Mouse (Mus musculus) forebrain, embryonic 13.5 days (tissue): Measurements from ENCODE around the gene Dync2li1. TPM values are rescaled to one million over a fixed set of nuclear protein-coding genes. Genes with fewer than 3 reads are reported as not detected.

Experiments used
- ATAC-seq: fragments of 200-750 bp; cut with Nextera tagmentation; 2 replicates; pipeline ENCODE4 v1.8.0; 2017
- H3K27ac ChIP-seq: fragments of 300-500 bp; sonication (generic); 2 replicates; pipeline ENCODE4 v1.5.1; 2015; ENCODE audit warnings: inconsistent platforms, mild to moderate bottlenecking, moderate library complexity
- H3K27me3 ChIP-seq: fragments of 300-500 bp; sonication (generic); 2 replicates; pipeline ENCODE4 v1.6.1; 2015; ENCODE audit warnings: mild to moderate bottlenecking, inconsistent platforms
- H3K36me3 ChIP-seq: fragments of 300-500 bp; sonication (generic); 2 replicates; pipeline ENCODE4 v1.6.1; 2015; ENCODE audit warnings: mild to moderate bottlenecking, inconsistent platforms; ENCODE audit not compliant: poor library complexity, severe bottlenecking
- H3K4me1 ChIP-seq: fragments of 300-500 bp; sonication (generic); 2 replicates; pipeline ENCODE4 v1.6.1; 2015; ENCODE audit warnings: inconsistent platforms
- H3K4me2 ChIP-seq: fragments of 300-500 bp; sonication (generic); 2 replicates; pipeline ENCODE4 v1.6.1; 2015; ENCODE audit warnings: inconsistent platforms, mild to moderate bottlenecking, moderate library complexity
- H3K4me3 ChIP-seq: fragments of 300-500 bp; sonication (generic); 2 replicates; pipeline ENCODE4 v1.5.1; 2015; ENCODE audit warnings: mild to moderate bottlenecking, inconsistent platforms
- H3K9ac ChIP-seq: fragments of 300-500 bp; sonication (generic); 2 replicates; pipeline ENCODE4 v1.6.1; 2015; ENCODE audit warnings: mild to moderate bottlenecking, inconsistent platforms
- H3K9me3 ChIP-seq: fragments of 300-500 bp; sonication (generic); replicated peaks from 2 replicates; pipeline ENCODE4 v1.6.1; 2016; ENCODE audit warnings: inconsistent platforms
- WGBS: fragments of 180-500 bp; shearing (Covaris S2); methylation state at CpG from one replicate; pipeline ENCODE4 v1.1.7; 2015; 5-methylcytosine and 5-hydroxymethylcytosine counted together
- polyA plus RNA-seq: library from polyadenylated mRNA; unstranded; fragments of >200 nt; fragmentation: Nextera tagmentation; extraction: Ambion mirVana; gene quantifications from 2 replicates; pipeline ENCODE4 v1.2.1, GENCODE M21; 2015

The Dync2li1 gene
- polyA plus RNA-seq, 1 experiment from 2014 or later: 30.6 TPM

DNA sequence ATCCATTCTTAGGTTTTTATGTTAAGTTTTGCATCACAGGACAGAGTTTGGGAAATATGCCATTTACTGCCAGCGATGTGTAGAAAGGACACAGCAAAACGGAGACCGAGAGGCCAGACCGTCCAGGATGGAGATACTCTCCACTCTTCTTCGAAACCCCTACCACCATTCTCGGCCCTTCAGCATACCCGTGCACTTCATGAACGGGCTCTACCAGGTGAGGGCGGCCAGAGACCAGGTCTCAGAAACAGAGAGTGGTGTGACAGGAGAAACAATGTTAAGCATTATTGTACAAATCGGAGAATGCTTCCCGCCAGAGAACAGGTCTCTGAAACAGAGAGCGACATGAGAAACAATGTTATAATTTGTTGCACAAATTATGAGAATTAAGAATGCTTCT lies 28.4 kb upstream of the Dync2li1 start:
- no peak overlapping the region for H3K27ac ChIP-seq
- 92% methylated on average over 12 of the region's 12 CpGs for WGBS
- no peak overlapping the region for H3K4me3 ChIP-seq
- no peaks in the 10 kb centered on the region for H3K9me3 ChIP-seq
- no peak overlapping the region for H3K9ac ChIP-seq
- ATAC-seq: no peak
- H3K4me2 ChIP-seq: no peak overlapping the region
- no peaks in the 10 kb centered on the region for H3K27me3 ChIP-seq
- H3K36me3 ChIP-seq: no peaks in the 10 kb centered on the region
- H3K4me1 ChIP-seq: peaks cover 11% of the 10 kb centered on the region

DNA sequence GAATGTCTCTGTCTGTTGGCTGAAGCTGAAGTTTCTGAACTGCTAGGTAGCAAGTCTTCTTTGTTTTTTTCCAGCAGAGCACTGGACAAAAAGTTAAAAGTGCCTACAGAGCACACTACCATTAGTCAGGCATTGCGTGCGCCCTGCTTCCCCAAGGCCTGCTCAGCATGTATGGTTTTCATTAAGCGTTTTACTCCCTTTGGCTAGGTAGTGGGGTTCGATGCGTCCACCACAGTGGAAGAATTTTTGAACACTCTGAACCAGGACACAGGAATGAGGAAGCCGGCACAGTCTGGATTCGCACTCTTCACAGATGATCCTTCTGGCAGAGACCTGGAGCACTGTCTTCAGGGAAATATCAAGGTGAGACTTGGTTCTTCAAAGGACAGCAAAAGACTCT lies 27.4 kb upstream of the Dync2li1 start:
- no peaks in the 10 kb centered on the region for H3K36me3 ChIP-seq
- H3K4me2 ChIP-seq: no peak overlapping the region
- H3K27ac ChIP-seq: no peak overlapping the region
- no peak overlapping the region for H3K9ac ChIP-seq
- no peak for ATAC-seq
- WGBS: 94% methylated on average over 7 of the region's 7 CpGs
- no peaks in the 10 kb centered on the region for H3K27me3 ChIP-seq
- peaks cover 11% of the 10 kb centered on the region for H3K4me1 ChIP-seq
- no peaks in the 10 kb centered on the region for H3K9me3 ChIP-seq
- H3K4me3 ChIP-seq: no peak overlapping the region

DNA sequence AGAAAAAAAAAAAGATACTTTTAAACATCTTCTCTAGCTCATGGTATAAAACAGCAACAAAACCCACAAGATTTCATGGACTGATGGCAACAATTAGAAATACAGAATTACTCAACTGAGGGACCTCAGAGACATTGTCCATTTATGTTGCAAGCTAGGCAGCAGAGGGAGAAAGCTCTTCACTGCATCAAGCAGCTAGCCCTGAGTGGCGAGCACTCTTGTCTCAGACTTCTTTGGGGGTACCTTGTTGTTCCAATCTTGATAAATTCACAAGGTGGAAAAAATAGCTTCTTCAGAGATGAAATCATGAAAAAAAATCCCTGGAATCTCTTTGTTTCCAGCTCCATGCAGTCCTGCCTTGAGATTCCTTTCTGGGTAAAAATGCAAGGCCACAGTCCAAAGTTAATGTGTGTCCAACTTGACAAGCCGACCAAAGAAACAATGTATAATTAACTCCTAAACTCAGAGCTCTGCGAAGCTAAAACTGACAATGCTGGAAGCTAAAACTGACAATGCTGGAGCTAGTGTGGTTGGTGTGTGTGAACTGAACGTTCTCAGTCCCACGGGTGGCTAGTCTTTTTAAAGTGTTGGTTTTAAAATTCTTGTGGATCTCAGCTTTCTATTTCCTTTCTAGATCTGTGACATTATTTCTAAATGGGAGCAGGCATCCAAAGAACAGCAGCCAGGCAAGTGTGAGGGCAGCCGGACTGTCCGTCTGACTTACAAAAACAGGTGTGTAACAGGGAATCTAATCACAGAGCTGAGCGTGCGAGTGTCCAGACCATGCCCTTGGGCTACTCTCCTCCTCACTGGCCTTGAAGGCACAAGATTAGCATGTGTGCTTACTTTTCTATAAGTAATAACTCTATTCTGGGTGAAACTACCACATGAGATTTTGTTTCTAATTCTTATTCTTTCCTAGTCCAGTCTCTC lies 26.0 kb upstream of the Dync2li1 start:
- Histone ChIP-seq H3K27me3 (no peaks in the 10 kb centered on the region), H3K9ac (no peak overlapping the region), H3K36me3 (no peaks in the 10 kb centered on the region), H3K27ac (no peak overlapping the region), H3K4me1 (peaks cover 11% of the 10 kb centered on the region), H3K4me3 (no peak overlapping the region), H3K9me3 (no peaks in the 10 kb centered on the region), H3K4me2 (no peak overlapping the region)
- ATAC-seq: no peak
- 79% methylated on average over 9 of the region's 9 CpGs for WGBS

DNA sequence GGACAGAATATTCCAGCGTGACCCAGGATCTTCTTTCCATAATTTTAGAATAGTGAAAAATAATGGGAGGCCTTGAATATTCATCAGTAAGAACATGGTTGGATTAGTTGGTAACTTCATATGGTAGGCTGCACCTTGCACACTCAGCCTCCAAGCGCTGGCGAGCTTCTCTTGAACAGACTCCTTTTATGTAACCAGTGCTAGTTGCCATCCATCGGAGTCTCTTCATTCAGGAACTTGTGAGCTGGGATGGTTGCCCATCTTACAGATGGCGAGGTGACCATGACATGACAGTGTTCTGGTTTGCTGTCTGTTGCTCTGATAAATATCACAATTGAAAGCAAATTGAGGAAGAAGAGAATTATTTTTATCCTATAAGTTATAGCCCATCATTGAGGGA lies 24.5 kb upstream of the Dync2li1 start:
- Histone ChIP-seq H3K9ac (no peak overlapping the region), H3K4me3 (no peak overlapping the region), H3K36me3 (no peaks in the 10 kb centered on the region), H3K27me3 (no peaks in the 10 kb centered on the region), H3K4me2 (no peak overlapping the region), H3K4me1 (peaks cover 1% of the 10 kb centered on the region), H3K27ac (no peak overlapping the region), H3K9me3 (no peaks in the 10 kb centered on the region)
- no peak for ATAC-seq
- WGBS: 93% methylated on average over 5 of the region's 5 CpGs

DNA sequence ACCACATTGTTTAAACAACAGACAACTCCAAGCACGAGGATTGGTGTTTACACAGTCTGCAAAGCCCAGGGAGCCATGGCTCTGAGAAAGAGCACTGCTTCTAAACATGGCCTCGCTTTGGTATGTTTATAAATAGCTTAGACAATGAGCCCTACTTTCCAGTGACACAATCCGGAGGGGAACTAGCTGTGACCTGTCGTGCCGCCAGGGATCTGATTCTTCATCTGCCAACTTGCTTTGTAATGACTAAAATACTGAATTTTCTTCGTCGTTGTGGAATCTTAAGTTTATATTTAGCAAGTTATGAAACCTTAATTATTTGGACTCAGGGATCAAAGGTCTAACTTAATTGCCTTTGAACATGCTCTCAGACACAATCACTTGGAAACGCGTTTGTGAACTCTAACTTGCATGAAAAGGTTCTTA lies 23.1 kb upstream of the Dync2li1 start:
- Histone ChIP-seq H3K4me1 (no peaks in the 10 kb centered on the region), H3K4me3 (no peak overlapping the region), H3K27ac (no peak overlapping the region), H3K4me2 (no peak overlapping the region), H3K9ac (no peak overlapping the region), H3K36me3 (no peaks in the 10 kb centered on the region), H3K27me3 (no peaks in the 10 kb centered on the region), H3K9me3 (no peaks in the 10 kb centered on the region)
- 62% methylated on average over 9 of the region's 9 CpGs for WGBS
- ATAC-seq: no peak

DNA sequence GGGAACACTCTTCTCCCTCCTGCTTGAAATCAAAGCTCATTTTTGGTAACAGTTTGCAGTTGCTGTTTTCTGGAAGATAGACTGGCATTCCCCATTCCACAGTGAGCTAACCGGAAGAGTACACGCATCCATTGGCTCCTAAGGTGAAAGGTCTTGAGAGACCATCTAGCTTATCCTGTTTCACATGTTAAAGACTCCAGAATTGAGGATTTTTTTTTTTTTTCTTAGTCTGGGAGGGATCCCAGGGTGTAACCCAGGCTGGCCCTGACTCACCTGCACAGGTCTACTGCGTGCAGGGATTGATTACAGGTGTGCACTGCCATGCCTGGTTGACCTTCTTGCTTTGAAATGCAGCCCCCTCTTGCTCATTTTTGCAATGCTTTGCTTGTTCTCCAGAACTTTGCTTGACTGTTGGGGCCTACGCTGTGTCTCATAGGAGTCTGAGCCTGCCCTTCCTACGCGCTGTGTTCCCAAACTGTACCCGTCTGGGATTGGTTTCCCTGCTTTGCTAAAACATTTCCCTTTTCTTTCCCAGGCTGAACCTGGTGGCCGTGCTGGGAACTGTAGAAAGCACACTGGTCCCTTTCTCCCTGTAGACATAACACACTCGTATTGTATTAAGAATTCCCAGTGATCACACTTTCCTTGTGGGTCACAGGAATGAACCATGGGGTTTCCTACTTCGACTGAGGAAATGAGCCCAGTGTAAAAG lies 22.4 kb upstream of the Dync2li1 start:
- no peak overlapping the region for H3K4me3 ChIP-seq
- H3K27me3 ChIP-seq: no peaks in the 10 kb centered on the region
- 92% methylated on average over 10 of the region's 10 CpGs for WGBS

DNA sequence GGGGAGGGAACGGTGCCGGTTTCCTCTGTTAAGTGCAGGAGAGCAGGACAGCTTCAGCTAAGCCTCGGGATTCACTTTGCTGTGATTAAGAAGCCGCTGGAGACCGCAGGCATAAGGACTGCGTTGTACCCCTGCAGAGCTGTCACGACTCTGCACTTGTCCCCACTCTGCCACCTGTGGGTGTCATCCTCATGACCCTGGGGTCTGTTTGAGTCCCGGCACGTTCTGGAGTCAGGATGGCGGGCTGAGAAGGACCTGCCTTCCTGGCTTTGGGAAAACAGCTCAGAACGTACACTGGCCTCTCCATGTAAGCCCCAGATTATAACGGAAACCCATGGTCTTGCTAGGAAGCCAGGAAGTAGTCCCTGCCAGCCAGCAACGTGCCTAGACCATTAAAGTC lies 19.3 kb upstream of the Dync2li1 start:
- Histone ChIP-seq H3K9ac (no peak overlapping the region), H3K36me3 (0 out of 2 replicates have a peak, but pooled peaks cover 2% of the 10 kb centered on the region), H3K27ac (no peak overlapping the region), H3K4me2 (no peak overlapping the region), H3K4me3 (no peak overlapping the region), H3K9me3 (no peaks in the 10 kb centered on the region), H3K27me3 (no peaks in the 10 kb centered on the region), H3K4me1 (no peaks in the 10 kb centered on the region)
- 51% methylated on average over 13 of the region's 13 CpGs for WGBS
- ATAC-seq: no peak

More for the DNA sequence above, 22.4 kb upstream of the Dync2li1 start:
- no peaks in the 10 kb centered on the region for H3K36me3 ChIP-seq
- no peaks in the 10 kb centered on the region for H3K9me3 ChIP-seq
- no peaks in the 10 kb centered on the region for H3K4me1 ChIP-seq
- H3K27ac ChIP-seq: no peak overlapping the region
- H3K9ac ChIP-seq: no peak overlapping the region
- no peak overlapping the region for H3K4me2 ChIP-seq
- no peak for ATAC-seq

DNA sequence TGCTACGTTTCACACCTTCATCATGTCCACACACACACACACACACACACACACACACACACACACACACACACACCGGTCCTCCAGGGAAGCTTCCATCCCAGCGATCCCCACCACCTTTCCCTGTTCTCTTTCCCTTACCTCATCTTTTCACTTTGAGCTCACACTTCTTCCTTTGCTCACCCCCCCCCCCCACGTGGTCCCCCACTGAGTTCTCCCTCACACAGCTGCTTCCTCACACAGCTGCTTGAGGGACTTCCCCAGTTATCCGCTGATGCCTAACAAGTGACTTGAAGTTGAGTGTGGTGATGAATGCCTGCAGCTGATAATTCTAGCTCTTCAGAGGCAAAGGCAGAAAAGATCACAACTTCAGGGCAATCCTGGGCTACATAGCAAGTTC lies 18.7 kb upstream of the Dync2li1 start:
- WGBS: 77% methylated on average over 5 of the region's 5 CpGs
- Histone ChIP-seq H3K4me2 (no peak overlapping the region), H3K4me3 (no peak overlapping the region), H3K4me1 (no peaks in the 10 kb centered on the region), H3K36me3 (0 out of 2 replicates have a peak, but pooled peaks cover 4% of the 10 kb centered on the region), H3K27me3 (no peaks in the 10 kb centered on the region), H3K9ac (no peak overlapping the region), H3K9me3 (no peaks in the 10 kb centered on the region), H3K27ac (no peak overlapping the region)
- no peak for ATAC-seq

DNA sequence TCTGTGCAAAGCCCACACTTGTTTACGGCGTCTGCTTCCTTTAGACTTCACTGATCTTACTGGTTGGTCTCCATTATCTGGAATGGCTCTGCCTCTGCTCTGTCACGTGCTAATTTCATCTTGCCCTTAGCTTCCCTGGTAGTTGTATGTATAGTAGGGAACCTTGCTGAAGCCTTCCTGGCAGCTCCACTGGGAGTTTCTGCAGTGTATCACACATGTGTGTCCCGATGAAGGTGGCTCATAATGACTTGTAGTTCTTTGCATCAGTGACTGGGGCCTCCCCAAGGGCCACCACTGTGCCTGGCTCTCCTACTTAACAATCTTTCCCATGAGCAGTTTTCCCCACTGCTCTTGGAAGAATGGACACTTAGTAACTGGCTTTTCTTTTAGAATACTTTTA lies 17.7 kb upstream of the Dync2li1 start:
- Histone ChIP-seq H3K9me3 (peaks cover 4% of the 10 kb centered on the region; the same call in 1 of the 2 replicates), H3K27me3 (no peaks in the 10 kb centered on the region), H3K27ac (no peak overlapping the region), H3K36me3 (peaks cover 11% of the 10 kb centered on the region), H3K4me1 (no peaks in the 10 kb centered on the region), H3K4me2 (no peak overlapping the region), H3K9ac (no peak overlapping the region), H3K4me3 (no peak overlapping the region)
- ATAC-seq: no peak
- WGBS: 89% methylated on average over 4 of the region's 4 CpGs

DNA sequence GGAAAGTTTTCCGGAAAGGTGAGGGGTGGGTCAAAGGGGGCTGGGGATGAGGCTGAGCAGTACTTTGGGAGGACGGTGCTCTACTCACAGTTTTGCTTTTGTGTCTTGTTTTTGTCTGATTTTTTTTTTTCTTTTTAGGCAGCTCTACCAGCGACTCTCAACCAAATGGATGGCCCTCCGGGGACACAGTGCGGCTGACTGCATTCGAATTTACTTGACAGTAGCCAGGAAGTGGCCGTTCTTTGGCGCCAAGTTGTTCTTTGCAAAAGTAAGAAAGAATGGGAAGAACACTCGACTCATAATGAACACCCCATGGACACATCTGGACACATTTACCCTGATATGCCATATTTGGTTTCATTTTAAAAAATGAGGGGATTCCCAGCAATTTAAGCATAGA lies 14.8 kb upstream of the Dync2li1 start:
- H3K4me1 ChIP-seq: no peaks in the 10 kb centered on the region
- H3K36me3 ChIP-seq: peaks cover 21% of the 10 kb centered on the region
- no peak overlapping the region for H3K27ac ChIP-seq
- H3K9me3 ChIP-seq: peaks cover 10% of the 10 kb centered on the region; the same call in 1 of the 2 replicates
- H3K9ac ChIP-seq: no peak overlapping the region
- H3K27me3 ChIP-seq: no peaks in the 10 kb centered on the region
- H3K4me2 ChIP-seq: no peak overlapping the region
- no peak overlapping the region for H3K4me3 ChIP-seq
- ATAC-seq: no peak
- WGBS: 92% methylated on average over 9 of the region's 9 CpGs

DNA sequence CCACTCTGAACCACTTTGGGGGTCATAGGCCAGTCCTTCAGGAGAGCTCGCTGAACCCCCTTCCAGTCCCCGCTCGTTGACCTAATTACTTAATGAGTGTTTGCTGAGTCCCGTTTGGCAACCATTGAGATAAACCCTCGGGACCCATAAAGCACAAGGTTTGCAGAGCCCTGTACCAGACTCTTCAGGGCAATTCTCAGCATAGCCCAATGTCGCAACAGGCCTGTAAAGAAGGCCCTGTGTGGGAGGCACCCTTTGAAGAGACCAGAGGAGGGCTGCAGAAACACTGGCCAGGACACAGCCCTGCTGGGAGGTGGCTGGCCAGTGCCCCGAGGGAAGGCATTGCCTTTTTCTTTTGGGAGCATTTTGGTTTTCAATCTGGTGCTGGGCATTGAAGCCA lies 14.3 kb upstream of the Dync2li1 start:
- Histone ChIP-seq H3K9me3 (peaks cover 10% of the 10 kb centered on the region; the same call in 1 of the 2 replicates), H3K27me3 (no peaks in the 10 kb centered on the region), H3K9ac (no peak overlapping the region), H3K4me3 (no peak overlapping the region), H3K4me1 (no peaks in the 10 kb centered on the region), H3K27ac (no peak overlapping the region), H3K4me2 (no peak overlapping the region), H3K36me3 (peaks cover 21% of the 10 kb centered on the region)
- WGBS: 83% methylated on average over 7 of the region's 7 CpGs
- no peak for ATAC-seq

DNA sequence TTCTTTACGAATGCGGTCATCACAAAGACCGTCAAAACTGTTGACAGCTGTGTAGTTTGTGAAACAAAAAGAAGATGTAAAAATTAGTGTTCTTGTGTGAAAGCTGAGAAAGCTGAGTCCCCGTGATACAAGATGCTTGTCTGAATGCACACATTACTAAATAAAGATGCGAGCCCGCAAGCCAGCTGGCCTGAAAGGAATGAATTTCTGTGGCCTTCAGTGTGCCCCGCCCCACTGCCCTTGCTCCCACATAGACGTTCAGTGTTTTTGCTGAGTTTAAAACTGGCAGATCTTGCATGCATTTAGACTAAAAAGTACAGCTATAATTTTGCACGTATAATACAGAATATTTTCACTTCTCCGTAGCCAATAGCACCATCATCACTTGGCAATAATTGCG lies 10.5 kb upstream of the Dync2li1 start:
- Histone ChIP-seq H3K27ac (no peak overlapping the region), H3K36me3 (peaks cover 21% of the 10 kb centered on the region), H3K4me2 (no peak overlapping the region), H3K9ac (no peak overlapping the region), H3K4me1 (0 out of 2 replicates have a peak, but pooled peaks cover 2% of the 10 kb centered on the region), H3K4me3 (no peak overlapping the region), H3K27me3 (no peaks in the 10 kb centered on the region), H3K9me3 (peaks cover 10% of the 10 kb centered on the region; the same call in 1 of the 2 replicates)
- ATAC-seq: no peak
- WGBS: 78% methylated on average over 11 of the region's 11 CpGs
